Mouse (Mus musculus) ES-E14 (cell line): ENCODE measurements around the gene Tbc1d13. TPM values are rescaled to one million over a fixed set of nuclear protein-coding genes. Genes with fewer than 3 reads are reported as not detected.

Experiments
- DNase-seq: peaks from one replicate; pipeline ENCODE4 v3.0.0-alpha.2; 2013; ENCODE audit warnings: low read depth, low spot score
- H3K27ac ChIP-seq: 2 replicates; pipeline ENCODE4 v1.5.1; 2012; ENCODE audit warnings: low read depth, mild to moderate bottlenecking, low read length, moderate library complexity, mixed read lengths; ENCODE audit not compliant: poor library complexity, insufficient read depth, severe bottlenecking
- H3K36me3 ChIP-seq: 2 replicates; pipeline ENCODE4 v1.6.1; 2012; ENCODE audit warnings: mild to moderate bottlenecking, low read length, moderate library complexity, mixed read lengths; ENCODE audit not compliant: control insufficient read depth, poor library complexity, insufficient read depth, severe bottlenecking
- H3K4me1 ChIP-seq, 2 experiments: fragments of 150-350 bp in 1 of 2; sonication (generic) in 1 of 2; 2 replicates each; pipeline ENCODE4 v1.6.1; 2012; ENCODE audit warnings: low read length in 2 of 2, mild to moderate bottlenecking in 1 of 2, mixed read lengths in 1 of 2; ENCODE audit not compliant: control insufficient read depth in 2 of 2, insufficient read depth in 2 of 2, poor library complexity in 1 of 2
- H3K4me3 ChIP-seq, 2 experiments: fragments of 150-350 bp in 1 of 2; sonication (generic) in 1 of 2; 2 replicates each; pipeline ENCODE4 v1.5.1; 2012; ENCODE audit warnings: low read length in 2 of 2, low read depth in 1 of 2, mild to moderate bottlenecking in 1 of 2, mixed read lengths in 1 of 2; ENCODE audit not compliant: insufficient read depth in 1 of 2, poor library complexity in 1 of 2, severe bottlenecking in 1 of 2
- H3K9ac ChIP-seq: 2 replicates; pipeline ENCODE4 v1.6.1; 2012; ENCODE audit warnings: low read depth, mild to moderate bottlenecking, low read length, mixed read lengths; ENCODE audit not compliant: poor library complexity, insufficient read depth, severe bottlenecking
- H3K9me3 ChIP-seq: fragments of 150-350 bp; sonication (generic); 2 replicates; pipeline ENCODE4 v1.6.1; 2012; ENCODE audit warnings: low read depth, mild to moderate bottlenecking, low read length; ENCODE audit not compliant: control insufficient read depth, insufficient read depth
- CHD2 ChIP-seq: IDR thresholded peaks from 2 replicates; pipeline ENCODE4 v1.6.1; 2014; ENCODE audit warnings: mild to moderate bottlenecking, low read depth, low read length, inconsistent platforms
- HCFC1 ChIP-seq: IDR thresholded peaks from 2 replicates; pipeline ENCODE4 v1.6.1; 2012; ENCODE audit warnings: low read length, inconsistent platforms, borderline replicate concordance; ENCODE audit not compliant: insufficient read depth
- MAFK ChIP-seq: IDR thresholded peaks from 2 replicates; pipeline ENCODE4 v1.6.1; 2014; ENCODE audit warnings: mild to moderate bottlenecking, low read depth, low read length, inconsistent platforms; ENCODE audit not compliant: insufficient read depth
- ZC3H11A ChIP-seq: IDR thresholded peaks from 2 replicates; pipeline ENCODE4 v1.6.1; 2012; ENCODE audit warnings: low read depth, mild to moderate bottlenecking, inconsistent platforms, low read length, borderline replicate concordance
- ZNF384 ChIP-seq: IDR thresholded peaks from 2 replicates; pipeline ENCODE4 v1.6.1; 2012; ENCODE audit warnings: low read depth, low read length, inconsistent platforms
- in situ Hi-C, 2 experiments: fragments of 600-800 bp; cut with MboI; formaldehyde crosslinking; loops; one replicate each; pipeline ENCODE4 v1.15.1; 2025; ENCODE audit warnings: low sequenced_read_pairs in 2 of 2, inconsistent platforms in 1 of 2; ENCODE audit not compliant: unreplicated experiment in 2 of 2
- total RNA-seq: library from RNA; depleted of rRNA; stranded (reverse); fragments of 300-350 nt; gene quantifications from 2 replicates; pipeline ENCODE4 v1.2.3, GENCODE M21; 2012

Gene Tbc1d13
- total RNA-seq, 1 experiment: 62.4 TPM

GRCm38 (mm10) chr2:30095882-30096527, 37.5 kb upstream of the Tbc1d13 start:
- Histone ChIP-seq H3K4me1 (peaks cover 1 to 14% of the 10 kb centered on the region in 2 experiments; a peak in 2 of 4 replicates), H3K27ac (no peak overlapping the region), H3K9me3 (no peaks in the 10 kb centered on the region), H3K36me3 (peaks cover 14% of the 10 kb centered on the region), H3K4me3 (no peak overlapping the region), H3K9ac (no peak overlapping the region)
- no peak for DNase-seq
- in situ Hi-C loops: no loop called here
- TF ChIP-seq HCFC1: no peak
- TF ChIP-seq ZC3H11A: no peak
- TF ChIP-seq ZNF384: no peak
- TF ChIP-seq CHD2: no peak
- no peak for TF ChIP-seq MAFK

- in situ Hi-C loops: no loop called here
- no peak for DNase-seq
- H3K36me3 ChIP-seq: peaks cover 13% of the 10 kb centered on the region; the same call in 1 of the 2 replicates
- no peak for TF ChIP-seq HCFC1
- no peak for TF ChIP-seq MAFK
- no peak for TF ChIP-seq ZNF384
- TF ChIP-seq ZC3H11A: no peak
- no peak for TF ChIP-seq CHD2
- H3K4me3 ChIP-seq: no peak overlapping the region
- H3K9ac ChIP-seq: no peak overlapping the region
- no peaks in the 10 kb centered on the region for H3K9me3 ChIP-seq
- H3K4me1 ChIP-seq: peaks cover 0 to 7% of the 10 kb centered on the region in 2 experiments; a peak in 2 of 4 replicates
- no peak overlapping the region for H3K27ac ChIP-seq
Measured at GRCm38 (mm10) chr2:30100214-30100613, 33.3 kb upstream of the Tbc1d13 start.

- Histone ChIP-seq H3K27ac (no peak overlapping the region), H3K9ac (no peak overlapping the region), H3K4me1 (0 out of 4 replicates have a peak, but pooled peaks cover 0 to 1% of the 10 kb centered on the region in 2 experiments), H3K9me3 (no peaks in the 10 kb centered on the region), H3K4me3 (no peak overlapping the region), H3K36me3 (peaks cover 30% of the 10 kb centered on the region; the same call in 1 of the 2 replicates)
- no peak for DNase-seq
- TF ChIP-seq HCFC1 (no peak), ZNF384 (no peak), CHD2 (no peak), MAFK (no peak), ZC3H11A (peak; percentile 54; the same call in 1 of the 2 replicates)
- in situ Hi-C loops: loop anchor here in 1 of 2 experiments (5.0 kb wide), 1 partner anchor 51 kb away; no protein-coding TSS in a partner anchor
Measured at GRCm38 (mm10) chr2:30106364-30106763, 27.2 kb upstream of the Tbc1d13 start.

GRCm38 (mm10) chr2:30107646-30108045, 25.9 kb upstream of the Tbc1d13 start:
- in situ Hi-C loops: loop anchor here in 1 of 2 experiments (5.0 kb wide), 1 partner anchor 50 kb away; no protein-coding TSS in a partner anchor
- H3K36me3 ChIP-seq: peaks cover 31% of the 10 kb centered on the region; the same call in 1 of the 2 replicates
- no peaks in the 10 kb centered on the region for H3K9me3 ChIP-seq
- TF ChIP-seq MAFK (no peak), CHD2 (no peak)
- no peak overlapping the region for H3K9ac ChIP-seq
- no peak overlapping the region for H3K4me3 ChIP-seq
- no peaks in the 10 kb centered on the region for H3K4me1 ChIP-seq
- DNase-seq: no peak
- H3K27ac ChIP-seq: no peak overlapping the region
